Mouse (Mus musculus): ENCODE data around the gene Slc3a2. TPM values are rescaled to one million over a fixed set of nuclear protein-coding genes. Genes with fewer than 3 reads are reported as not detected.

The Slc3a2 gene
- total RNA-seq, 4 experiments from 2014 or later, result 29.7 to 37.0 (median 31.1) TPM

GRCm38 (mm10) chr19:8711506-8711905 is 11.7 kb downstream of the Slc3a2 start:
- DNase-seq (ENCODE audit: low spot score in 2 of 2), result no peak

DNA sequence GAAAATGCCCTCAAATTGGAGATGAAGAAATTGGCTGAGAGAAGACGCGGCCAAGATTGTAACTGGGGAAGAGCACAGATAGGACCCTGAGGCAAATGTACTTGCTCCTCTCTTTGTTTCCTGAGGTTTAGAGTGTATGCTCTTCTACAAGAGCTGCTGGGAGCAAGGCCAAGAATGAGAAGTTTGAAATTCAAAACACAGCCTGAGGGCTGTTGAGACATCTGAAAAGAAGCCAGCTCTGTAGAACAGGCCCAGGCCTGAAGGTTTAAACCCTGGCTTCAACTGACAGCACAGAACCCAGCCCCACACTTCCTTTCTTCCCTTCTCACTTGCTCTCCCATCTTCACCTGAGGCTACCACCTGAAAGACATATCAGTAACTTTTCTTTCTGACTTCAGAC is 13.1 kb downstream of the Slc3a2 start:
- DNase-seq (ENCODE audit: low spot score in 2 of 2), result no peak

- no peak for DNase-seq (ENCODE audit: low spot score in 2 of 2)
Observed at GRCm38 (mm10) chr19:8708954-8709353, 14.2 kb downstream of the Slc3a2 start.

GRCm38 (mm10) chr19:8706930-8707329 is 16.2 kb downstream of the Slc3a2 start:
- DNase-seq (ENCODE audit: low spot score in 2 of 2), result no peak

- no peak for DNase-seq (ENCODE audit: low spot score in 2 of 2)
Observed at GRCm38 (mm10) chr19:8706132-8706667, 17.0 kb downstream of the Slc3a2 start.

- DNase-seq (ENCODE audit: low spot score in 2 of 2), result no peak
Observed at GRCm38 (mm10) chr19:8705026-8705708, 18.0 kb downstream of the Slc3a2 start.

DNA sequence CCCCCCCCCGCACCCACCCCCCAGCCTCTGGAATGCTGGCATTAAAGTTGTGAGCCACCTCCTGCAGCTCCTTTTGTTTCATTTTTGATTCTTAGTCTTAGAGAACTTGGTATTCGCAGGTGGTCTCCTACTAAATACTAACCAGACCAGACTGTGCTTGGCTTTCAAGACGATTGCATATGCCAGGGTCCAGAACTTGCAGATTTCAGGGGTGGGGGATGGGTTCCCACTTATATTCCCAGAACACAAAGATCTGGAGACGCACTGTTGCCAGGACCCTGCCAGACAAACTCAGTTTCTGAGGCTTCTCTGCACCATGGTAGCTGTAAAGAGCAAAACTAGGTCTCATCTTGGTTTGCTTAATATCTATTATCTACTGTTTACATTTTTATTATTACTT is 19.6 kb downstream of the Slc3a2 start:
- DNase-seq (ENCODE audit: low spot score in 2 of 2), result no peak

- DNase-seq (ENCODE audit: low spot score in 2 of 2), result no peak
Observed at GRCm38 (mm10) chr19:8702458-8702857, 20.7 kb downstream of the Slc3a2 start.

DNA sequence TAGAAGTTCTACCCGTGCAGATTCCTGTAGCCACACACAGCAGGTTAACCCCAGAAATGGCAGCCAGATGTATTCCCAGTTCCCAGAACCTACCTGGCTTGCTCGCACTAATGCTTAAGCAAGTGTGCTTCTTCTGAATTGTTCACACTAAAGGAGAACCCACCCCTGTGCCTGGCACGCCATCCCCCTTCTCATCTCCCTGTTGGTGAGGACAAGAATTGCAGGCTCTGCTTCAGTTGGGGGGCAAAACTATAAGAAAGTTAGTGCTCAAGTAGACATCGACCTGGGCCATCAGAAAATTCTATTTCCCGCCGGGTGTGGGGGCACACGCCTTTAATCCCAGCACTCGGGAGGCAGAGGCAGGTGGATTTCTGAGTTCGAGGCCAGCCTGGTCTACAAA is 23.5 kb downstream of the Slc3a2 start:
- DNase-seq (ENCODE audit: low spot score in 2 of 2), result no peak

GRCm38 (mm10) chr19:8695330-8695729 is 27.8 kb downstream of the Slc3a2 start:
- DNase-seq (ENCODE audit: low spot score in 2 of 2), result no peak

DNA sequence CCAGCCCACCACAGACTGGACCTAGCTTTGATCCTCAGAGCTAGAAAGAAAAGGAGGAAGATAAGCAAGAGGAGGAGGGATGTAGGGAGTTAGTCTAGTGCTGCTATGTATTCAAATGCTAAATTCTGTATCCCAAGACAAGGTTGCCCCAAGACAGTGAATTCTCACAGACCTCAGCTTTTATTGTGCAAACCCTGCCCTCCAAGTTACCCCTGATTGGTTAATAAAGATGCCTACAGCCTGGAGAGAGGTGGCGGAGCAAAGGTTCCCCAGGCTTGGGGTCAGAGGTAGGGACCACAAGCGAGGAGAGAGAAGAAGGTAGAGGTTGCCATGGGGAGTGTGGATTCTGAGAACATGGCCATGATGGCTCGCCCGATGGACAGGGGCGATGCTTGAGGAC is 30.4 kb downstream of the Slc3a2 start:
- DNase-seq (ENCODE audit: low spot score in 2 of 2), result no peak

- DNase-seq (ENCODE audit: low spot score in 2 of 2), result no peak
Observed at GRCm38 (mm10) chr19:8691871-8692539, 31.2 kb downstream of the Slc3a2 start.

DNA sequence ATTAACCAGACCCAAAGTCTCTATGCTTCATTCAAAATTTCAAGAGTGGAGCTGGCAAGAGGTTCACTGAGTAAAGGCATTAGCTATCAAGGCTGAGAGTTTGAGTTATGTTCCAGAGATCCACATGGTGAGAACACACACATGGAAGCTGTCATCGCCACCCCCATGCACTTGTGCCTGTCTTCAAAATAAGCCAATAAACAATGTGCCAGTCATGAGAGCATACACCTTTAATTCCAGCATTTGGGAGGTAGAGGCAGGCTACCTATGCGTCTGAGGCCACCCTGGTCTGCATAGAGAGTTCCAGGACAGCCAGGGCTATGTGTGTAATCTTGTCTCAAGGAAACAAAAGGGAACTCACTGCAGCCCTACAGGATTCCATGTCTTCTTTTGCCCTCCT is 39.5 kb downstream of the Slc3a2 start:
- DNase-seq (ENCODE audit: low spot score in 2 of 2), result no peak

DNA sequence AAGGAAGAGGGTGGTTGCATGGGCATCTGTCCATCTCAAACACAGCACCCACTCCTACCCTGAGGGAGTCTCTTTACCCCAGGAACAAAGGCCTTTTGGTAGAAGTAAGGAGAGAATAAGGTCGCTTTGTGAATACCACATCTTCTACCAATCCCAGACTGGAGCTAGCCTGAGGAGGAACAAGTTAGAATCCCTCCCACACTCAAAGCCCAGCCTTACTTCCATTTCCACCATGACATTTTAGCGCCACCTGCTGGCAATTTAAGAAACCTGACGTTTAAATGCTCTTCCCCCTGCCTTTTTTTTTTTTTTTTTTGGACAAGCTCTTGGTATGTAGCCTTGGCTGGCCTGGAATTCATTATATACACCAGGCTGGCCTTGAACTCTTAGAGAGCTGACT is 40.2 kb downstream of the Slc3a2 start:
- peak in 1 of 2 experiments; percentile 9 for DNase-seq (ENCODE audit: low spot score in 2 of 2)

- no peak for DNase-seq (ENCODE audit: low spot score in 2 of 2)
Observed at GRCm38 (mm10) chr19:8681633-8682362, 41.4 kb downstream of the Slc3a2 start.

- DNase-seq (ENCODE audit: low spot score in 2 of 2), result no peak
Observed at GRCm38 (mm10) chr19:8679031-8679779, 44.0 kb downstream of the Slc3a2 start.

DNA sequence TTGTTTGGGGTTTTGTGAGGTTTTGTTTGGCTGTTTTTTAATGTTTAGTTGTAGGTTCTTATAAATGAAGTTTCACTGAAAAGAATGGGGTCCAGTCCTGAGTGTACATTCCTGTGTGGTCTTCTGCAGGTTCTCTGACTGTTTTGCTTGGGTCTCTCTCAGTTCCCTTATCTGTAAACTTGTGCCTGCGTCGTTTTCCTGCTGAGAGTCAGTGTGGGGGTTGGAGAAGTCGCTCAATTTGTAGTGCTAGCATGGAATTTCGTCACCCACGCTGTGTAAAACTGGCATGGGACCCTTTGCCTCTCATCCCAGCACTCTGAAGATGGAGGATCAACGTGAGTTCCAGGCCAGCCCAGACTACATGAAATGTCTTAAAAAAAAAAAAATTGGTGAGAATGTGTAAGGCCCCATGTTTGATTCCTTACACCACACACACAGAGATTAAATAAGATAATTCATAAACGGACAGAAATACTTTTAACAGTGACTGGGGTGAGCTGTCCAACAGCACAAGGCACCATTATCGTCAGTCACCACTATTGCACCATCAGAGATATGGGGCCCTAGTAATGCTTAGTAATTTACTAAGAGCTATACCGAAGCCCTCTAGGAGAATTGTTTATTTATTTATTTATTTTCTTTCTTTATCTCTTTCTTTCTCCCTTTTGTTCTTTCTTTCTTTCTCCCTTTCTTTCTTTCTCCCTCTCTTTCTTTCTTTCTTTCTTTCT is 49.7 kb downstream of the Slc3a2 start:
- no peak for DNase-seq (ENCODE audit: low spot score in 2 of 2)

DNA sequence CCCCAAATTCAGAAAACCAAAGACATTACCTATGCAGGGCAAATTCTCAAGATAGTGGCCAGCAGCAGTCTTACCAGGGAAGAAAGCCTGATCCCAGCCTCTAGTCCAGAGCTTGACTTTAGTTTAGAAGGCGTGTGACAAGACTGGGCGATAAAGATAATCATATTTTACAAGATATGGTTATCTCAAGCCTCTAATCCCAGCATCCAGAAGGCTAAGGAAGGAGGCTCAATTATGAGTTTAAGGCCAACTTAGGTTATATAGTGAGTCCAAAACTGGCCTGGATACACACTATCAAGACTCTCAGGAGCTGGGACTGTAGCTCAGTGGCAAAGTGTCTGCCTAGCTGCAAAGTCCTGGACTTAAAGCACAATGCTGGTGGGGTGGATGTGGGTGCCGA is 50.3 kb downstream of the Slc3a2 start:
- no peak for DNase-seq (ENCODE audit: low spot score in 2 of 2)

DNA sequence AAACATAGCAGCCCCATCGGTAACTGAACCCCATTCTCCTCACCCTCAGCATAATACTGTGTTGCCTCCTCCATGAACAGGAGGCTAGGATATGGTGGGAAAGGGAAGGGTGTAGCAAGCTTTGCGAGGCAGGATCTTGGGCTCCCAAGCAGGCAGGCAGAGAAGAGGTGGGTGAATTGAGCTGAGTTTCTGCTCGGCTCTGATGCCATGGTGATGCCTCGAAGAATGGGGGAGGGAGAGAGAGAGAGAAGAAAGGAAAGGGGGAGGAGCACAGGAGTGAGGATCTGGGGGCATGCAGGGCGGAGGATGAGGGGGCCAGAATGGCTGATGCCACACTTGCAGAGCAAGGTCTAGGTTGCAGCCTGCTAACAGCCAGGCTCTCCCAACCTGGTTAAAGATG is 57.4 kb downstream of the Slc3a2 start:
- no peak for DNase-seq (ENCODE audit: low spot score in 2 of 2)

DNA sequence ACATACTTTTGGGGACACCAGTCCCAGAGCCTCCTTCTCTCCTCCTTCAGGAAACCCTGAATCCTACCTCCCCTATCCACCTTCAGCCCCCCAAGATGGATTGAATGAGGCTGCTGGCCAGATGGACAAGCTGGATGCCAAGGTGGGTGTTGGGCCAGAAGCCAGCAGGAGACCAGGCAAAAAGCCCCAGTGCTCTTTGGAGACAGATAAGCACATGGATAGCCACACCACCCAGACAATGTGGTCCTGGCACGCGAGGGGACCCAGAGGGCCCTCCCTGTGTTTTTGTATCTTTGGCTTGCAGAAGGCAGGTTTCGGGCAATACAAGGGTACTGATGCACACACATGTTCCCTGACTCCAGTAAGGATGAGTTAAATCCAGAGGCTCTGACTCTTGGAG is 58.3 kb downstream of the Slc3a2 start:
- DNase-seq (ENCODE audit: low spot score in 2 of 2), result no peak

DNA sequence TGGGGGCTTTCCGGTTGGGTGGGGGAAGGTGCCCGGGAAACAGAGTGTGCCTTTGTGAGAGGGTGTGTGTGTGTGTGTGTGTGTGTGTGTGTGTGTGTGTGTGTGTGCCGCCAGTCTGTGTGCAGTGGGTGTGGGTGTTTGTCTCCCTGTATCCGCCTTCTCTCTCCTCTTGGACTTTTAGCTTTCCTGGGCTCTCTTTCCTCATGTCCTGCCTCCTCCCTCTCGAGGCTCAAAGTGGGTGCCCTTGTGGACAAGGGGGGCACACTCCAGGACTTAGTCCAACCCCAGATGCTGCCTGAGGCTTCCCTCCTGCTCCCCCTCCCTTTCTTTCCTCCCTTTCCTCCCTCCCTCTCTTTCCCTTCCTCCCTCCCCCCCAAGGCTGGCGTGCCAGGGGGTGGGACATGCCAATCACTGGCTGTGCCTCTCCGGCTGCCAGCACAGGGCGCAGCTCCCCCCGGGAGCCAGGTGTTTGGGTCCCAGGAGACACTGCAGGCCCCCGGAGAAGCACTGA is 59.2 kb downstream of the Slc3a2 start:
- no peak for DNase-seq (ENCODE audit: low spot score in 2 of 2)
